Mouse (Mus musculus) hindbrain, embryonic 15.5 days (tissue): ENCODE measurements around the gene Gltp. TPM values are rescaled to one million over a fixed set of nuclear protein-coding genes. Genes with fewer than 3 reads are reported as not detected.

Experiments
- ATAC-seq: fragments of 200-750 bp; cut with Nextera tagmentation; 2 replicates; pipeline ENCODE4 v1.8.0; 2017; ENCODE audit warnings: low read depth, moderate number of reproducible peaks, moderate TSS enrichment; ENCODE audit not compliant: low FRiP score
- H3K27ac ChIP-seq: fragments of 300-500 bp; sonication (generic); replicated peaks from 2 replicates; pipeline ENCODE4 v1.5.1; 2015; ENCODE audit warnings: mild to moderate bottlenecking, inconsistent platforms
- H3K27me3 ChIP-seq: fragments of 300-500 bp; sonication (generic); 2 replicates; pipeline ENCODE4 v1.6.1; 2015; ENCODE audit warnings: control low read depth, inconsistent platforms
- H3K36me3 ChIP-seq: fragments of 300-500 bp; sonication (generic); 2 replicates; pipeline ENCODE4 v1.6.1; 2015; ENCODE audit warnings: control low read depth, inconsistent platforms
- H3K4me1 ChIP-seq: fragments of 300-500 bp; sonication (generic); replicated peaks from 2 replicates; pipeline ENCODE4 v1.6.1; 2015; ENCODE audit warnings: control low read depth, inconsistent platforms
- H3K4me2 ChIP-seq: fragments of 300-500 bp; sonication (generic); 2 replicates; pipeline ENCODE4 v1.6.1; 2015; ENCODE audit warnings: moderate library complexity, mild to moderate bottlenecking, inconsistent platforms
- H3K4me3 ChIP-seq: fragments of 300-500 bp; sonication (generic); 2 replicates; pipeline ENCODE4 v1.5.1; 2015; ENCODE audit warnings: mild to moderate bottlenecking, inconsistent platforms
- H3K9ac ChIP-seq: fragments of 300-500 bp; sonication (generic); 2 replicates; pipeline ENCODE4 v1.6.1; 2015; ENCODE audit warnings: inconsistent platforms
- H3K9me3 ChIP-seq: fragments of 300-500 bp; sonication (generic); 2 replicates; pipeline ENCODE4 v1.6.1; 2016; ENCODE audit warnings: control low read depth, inconsistent platforms
- WGBS: fragments of 180-500 bp; shearing (Covaris S2); methylation state at CpG from one replicate; pipeline ENCODE4 v1.1.7; 2015; 5-methylcytosine and 5-hydroxymethylcytosine counted together
- polyA plus RNA-seq: library from polyadenylated mRNA; unstranded; fragments of >200 nt; fragmentation: Nextera tagmentation; extraction: Ambion mirVana; gene quantifications from 2 replicates; pipeline ENCODE4 v1.2.1, GENCODE M21; 2015

Gene Gltp
- polyA plus RNA-seq, 1 experiment from 2014 or later, result 48.0 TPM

DNA sequence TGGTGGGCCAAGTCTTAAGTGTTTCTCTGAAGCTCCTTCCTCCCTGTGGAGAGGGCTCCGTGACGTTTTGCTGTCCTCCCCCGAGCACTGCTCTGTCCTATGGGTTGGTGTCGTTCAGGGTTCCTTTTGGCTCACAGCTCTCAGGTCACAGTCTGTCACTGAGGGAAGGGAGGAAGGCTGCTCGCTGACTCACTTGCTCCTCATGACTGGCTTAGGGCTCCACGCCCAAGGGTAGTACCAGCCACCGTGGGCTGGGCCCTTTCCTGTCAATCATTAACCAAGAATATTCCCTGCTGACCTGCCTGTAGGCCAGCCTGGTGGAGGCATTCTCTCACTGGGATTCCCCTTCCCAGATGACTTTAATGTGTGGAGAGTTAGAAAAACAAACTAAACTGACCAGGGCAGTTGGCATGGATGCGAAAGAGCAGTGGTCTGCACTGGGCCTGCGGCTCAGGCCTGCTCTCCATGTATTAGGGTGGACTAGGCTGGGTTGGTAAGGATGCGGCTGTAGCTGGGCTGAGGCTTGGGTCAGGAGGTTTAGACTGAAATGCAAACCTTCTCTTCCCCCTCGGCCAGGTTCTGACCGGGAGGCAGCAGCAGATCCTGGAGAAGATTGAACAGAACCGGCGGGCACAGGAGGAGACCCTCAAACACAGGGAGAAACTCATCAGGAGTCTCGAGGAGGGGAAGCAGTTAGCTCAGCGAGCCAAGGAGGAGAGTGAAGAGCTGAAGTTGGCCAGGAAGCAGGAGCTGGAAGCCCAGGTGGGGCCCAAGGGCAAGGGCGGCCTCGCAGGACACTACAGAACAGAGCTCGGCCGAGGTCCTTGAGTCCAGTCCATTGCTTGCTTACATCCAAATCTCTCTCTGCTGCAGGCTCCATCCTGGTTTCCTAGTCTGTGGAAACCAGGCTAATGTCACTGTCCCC, 28.5 kb upstream of the Gltp start:
- 85% methylated on average over 20 of the region's 20 CpGs for WGBS
- ATAC-seq, result no peak
- peaks cover 59% of the 10 kb centered on the region for H3K36me3 ChIP-seq

DNA sequence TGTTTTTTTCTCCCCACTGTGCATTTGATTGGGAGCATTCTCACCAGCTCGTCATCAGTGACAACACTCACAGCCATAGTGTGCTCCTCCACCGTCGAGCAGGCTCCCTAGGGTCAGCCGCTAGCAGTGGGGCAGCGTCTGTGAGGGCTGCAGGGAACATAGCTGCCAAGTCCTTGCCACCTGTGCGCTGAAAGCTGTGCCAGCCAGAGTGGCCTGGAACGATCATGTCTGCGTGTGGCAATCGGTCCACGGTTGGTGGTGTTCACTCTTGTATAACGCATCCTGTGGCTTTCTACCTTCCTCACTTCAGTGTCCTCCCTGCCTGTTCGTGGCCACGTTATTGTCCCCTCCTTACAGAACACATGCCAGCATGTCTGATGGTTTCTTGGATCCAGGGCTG, 27.7 kb upstream of the Gltp start:
- H3K4me3 ChIP-seq, result no peak overlapping the region
- no peak for ATAC-seq
- H3K36me3 ChIP-seq, result peaks cover 60% of the 10 kb centered on the region
- no peak overlapping the region for H3K27ac ChIP-seq
- 79% methylated on average over 13 of the region's 13 CpGs for WGBS
- no peaks in the 10 kb centered on the region for H3K27me3 ChIP-seq
- H3K4me1 ChIP-seq, result no peaks in the 10 kb centered on the region
- H3K9me3 ChIP-seq, result no peaks in the 10 kb centered on the region
- no peak overlapping the region for H3K4me2 ChIP-seq
- H3K9ac ChIP-seq, result no peak overlapping the region

More for the DNA sequence above, 28.5 kb upstream of the Gltp start:
- H3K9me3 ChIP-seq, result no peaks in the 10 kb centered on the region
- H3K27me3 ChIP-seq, result no peaks in the 10 kb centered on the region
- no peak overlapping the region for H3K4me2 ChIP-seq
- H3K4me1 ChIP-seq, result no peaks in the 10 kb centered on the region
- H3K9ac ChIP-seq, result no peak overlapping the region
- H3K27ac ChIP-seq, result no peak overlapping the region
- no peak overlapping the region for H3K4me3 ChIP-seq

DNA sequence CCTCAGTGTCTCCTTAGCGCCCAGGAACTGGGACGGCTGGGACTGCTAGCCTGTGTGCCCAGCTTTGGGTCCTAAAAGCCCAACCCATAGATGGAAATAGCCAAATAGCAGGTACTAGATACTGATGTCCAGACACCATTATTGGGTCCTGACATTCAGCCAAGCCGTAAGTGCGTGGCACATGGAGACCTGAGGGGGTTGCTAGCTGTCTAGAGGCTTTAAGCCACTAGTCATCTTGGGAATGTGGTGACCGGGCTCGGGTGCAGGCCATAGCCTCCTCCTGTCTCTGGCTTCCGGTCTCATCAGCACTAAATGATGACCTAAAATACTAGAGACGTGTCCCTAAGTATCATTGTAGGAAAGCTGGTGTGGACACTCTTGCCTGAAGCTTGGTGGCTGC, 27.2 kb upstream of the Gltp start:
- no peak for ATAC-seq
- Histone ChIP-seq H3K4me1 (no peaks in the 10 kb centered on the region), H3K4me2 (no peak overlapping the region), H3K27me3 (no peaks in the 10 kb centered on the region), H3K36me3 (peaks cover 65% of the 10 kb centered on the region), H3K27ac (no peak overlapping the region), H3K9ac (no peak overlapping the region), H3K9me3 (no peaks in the 10 kb centered on the region), H3K4me3 (no peak overlapping the region)
- WGBS, result 93% methylated on average over 8 of the region's 8 CpGs

DNA sequence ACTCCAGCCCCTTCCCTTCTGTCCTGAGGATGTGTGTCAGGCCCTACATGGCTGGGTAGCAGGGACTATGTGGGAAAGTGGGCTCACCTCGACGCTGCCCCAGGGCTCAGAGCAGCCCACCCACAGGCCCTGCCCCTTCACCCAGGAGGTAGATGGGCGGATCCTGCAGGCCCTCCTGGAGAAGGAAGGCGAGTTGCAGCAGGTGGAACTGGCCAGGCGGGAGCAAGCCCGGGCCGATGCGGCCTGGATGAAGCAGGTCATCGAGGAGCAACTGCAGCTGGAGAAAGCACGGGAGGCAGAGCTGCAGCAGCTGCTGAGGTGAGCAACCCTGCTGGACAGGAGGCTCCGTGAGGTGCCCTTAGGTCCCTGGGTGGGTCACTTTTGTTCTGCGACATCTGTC, 26.5 kb upstream of the Gltp start:
- Histone ChIP-seq H3K4me1 (no peaks in the 10 kb centered on the region), H3K4me2 (no peak overlapping the region), H3K9ac (no peak overlapping the region), H3K36me3 (peaks cover 68% of the 10 kb centered on the region), H3K4me3 (no peak overlapping the region), H3K27ac (no peak overlapping the region), H3K9me3 (no peaks in the 10 kb centered on the region), H3K27me3 (no peaks in the 10 kb centered on the region)
- WGBS, result 92% methylated on average over 12 of the region's 12 CpGs
- no peak for ATAC-seq

DNA sequence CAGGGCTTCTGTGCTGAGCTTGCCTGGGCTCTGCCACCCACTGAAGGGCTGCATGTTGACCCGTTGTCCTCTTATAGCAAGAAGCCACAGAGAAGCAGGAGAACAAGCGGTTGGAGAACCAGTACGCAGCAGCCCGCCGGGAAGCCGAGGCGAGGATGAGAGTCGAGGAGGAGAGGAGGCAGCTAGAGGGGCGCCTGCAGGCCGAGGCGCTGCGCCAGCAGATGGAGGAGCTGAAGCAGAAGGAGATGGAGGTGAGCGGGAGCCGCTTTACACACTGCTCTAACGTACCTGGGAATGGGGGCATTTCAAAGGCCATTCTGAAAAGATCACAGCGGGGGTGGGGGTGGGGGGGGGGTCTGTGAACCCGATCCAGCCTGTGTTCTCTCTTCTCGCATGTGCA, 23.8 kb upstream of the Gltp start:
- Histone ChIP-seq H3K27me3 (no peaks in the 10 kb centered on the region), H3K4me3 (no peak overlapping the region)
- 90% methylated on average over 18 of the region's 18 CpGs for WGBS

DNA sequence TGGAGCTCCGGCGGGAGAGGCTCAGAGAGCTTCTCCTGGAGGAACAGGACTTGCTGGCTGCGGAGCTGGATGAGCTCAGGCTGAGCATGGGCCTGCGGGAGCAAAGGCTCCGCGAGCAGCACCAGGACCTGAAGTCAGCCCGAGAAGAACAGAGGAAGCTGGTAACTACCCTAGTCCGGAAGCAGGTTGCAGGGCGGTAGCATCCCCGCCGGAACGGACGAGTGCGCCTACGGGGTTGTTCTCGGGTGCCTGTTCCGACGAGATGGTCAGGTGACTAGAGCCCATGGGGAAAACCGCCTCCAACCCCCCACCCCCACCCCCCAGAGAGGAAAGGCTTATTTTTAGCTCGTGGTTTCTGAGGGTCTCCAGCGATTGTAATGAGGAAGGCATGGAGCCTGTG, 18.6 kb upstream of the Gltp start:
- ATAC-seq, result no peak
- no peak overlapping the region for H3K4me2 ChIP-seq
- no peaks in the 10 kb centered on the region for H3K27me3 ChIP-seq
- no peaks in the 10 kb centered on the region for H3K9me3 ChIP-seq
- H3K36me3 ChIP-seq, result peaks cover 31% of the 10 kb centered on the region
- no peak overlapping the region for H3K27ac ChIP-seq
- peaks cover 8% of the 10 kb centered on the region for H3K4me1 ChIP-seq
- no peak overlapping the region for H3K9ac ChIP-seq
- no peak overlapping the region for H3K4me3 ChIP-seq
- WGBS, result 91% methylated on average over 21 of the region's 21 CpGs

More for the DNA sequence above, 23.8 kb upstream of the Gltp start:
- H3K4me1 ChIP-seq, result no peaks in the 10 kb centered on the region
- H3K27ac ChIP-seq, result no peak overlapping the region
- ATAC-seq, result no peak
- no peaks in the 10 kb centered on the region for H3K9me3 ChIP-seq
- no peak overlapping the region for H3K4me2 ChIP-seq
- H3K9ac ChIP-seq, result no peak overlapping the region
- H3K36me3 ChIP-seq, result peaks cover 68% of the 10 kb centered on the region

DNA sequence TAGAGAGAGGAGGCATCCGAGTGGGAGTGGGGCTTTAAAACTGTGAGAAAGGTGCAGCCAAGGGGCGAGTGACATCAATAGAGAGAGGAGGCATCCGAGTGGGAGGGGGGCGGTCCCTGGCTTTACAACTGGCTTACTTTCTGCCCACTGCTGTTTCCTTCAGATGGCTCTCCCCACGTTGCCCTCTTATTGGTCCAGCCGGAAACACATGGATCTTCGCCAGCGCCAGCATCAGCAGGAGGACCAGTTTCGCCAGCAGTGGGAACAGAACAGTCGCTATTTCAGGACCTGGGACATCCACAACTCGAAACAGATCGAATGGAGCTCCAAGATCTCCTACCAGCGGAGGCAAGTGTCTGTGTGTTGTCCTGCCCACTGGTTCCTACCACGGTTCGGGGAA, 17.7 kb upstream of the Gltp start:
- 50% methylated on average over 15 of the region's 15 CpGs for WGBS
- peak overlapping the region; percentile 61 for H3K4me3 ChIP-seq
- no peak overlapping the region for H3K27ac ChIP-seq
- peak overlapping the region; percentile 59 for H3K9ac ChIP-seq
- H3K4me1 ChIP-seq, result peaks cover 8% of the 10 kb centered on the region
- peak overlapping the region; percentile 73 for H3K4me2 ChIP-seq
- peaks cover 27% of the 10 kb centered on the region for H3K36me3 ChIP-seq
- ATAC-seq, result no peak
- H3K27me3 ChIP-seq, result no peaks in the 10 kb centered on the region
- no peaks in the 10 kb centered on the region for H3K9me3 ChIP-seq

DNA sequence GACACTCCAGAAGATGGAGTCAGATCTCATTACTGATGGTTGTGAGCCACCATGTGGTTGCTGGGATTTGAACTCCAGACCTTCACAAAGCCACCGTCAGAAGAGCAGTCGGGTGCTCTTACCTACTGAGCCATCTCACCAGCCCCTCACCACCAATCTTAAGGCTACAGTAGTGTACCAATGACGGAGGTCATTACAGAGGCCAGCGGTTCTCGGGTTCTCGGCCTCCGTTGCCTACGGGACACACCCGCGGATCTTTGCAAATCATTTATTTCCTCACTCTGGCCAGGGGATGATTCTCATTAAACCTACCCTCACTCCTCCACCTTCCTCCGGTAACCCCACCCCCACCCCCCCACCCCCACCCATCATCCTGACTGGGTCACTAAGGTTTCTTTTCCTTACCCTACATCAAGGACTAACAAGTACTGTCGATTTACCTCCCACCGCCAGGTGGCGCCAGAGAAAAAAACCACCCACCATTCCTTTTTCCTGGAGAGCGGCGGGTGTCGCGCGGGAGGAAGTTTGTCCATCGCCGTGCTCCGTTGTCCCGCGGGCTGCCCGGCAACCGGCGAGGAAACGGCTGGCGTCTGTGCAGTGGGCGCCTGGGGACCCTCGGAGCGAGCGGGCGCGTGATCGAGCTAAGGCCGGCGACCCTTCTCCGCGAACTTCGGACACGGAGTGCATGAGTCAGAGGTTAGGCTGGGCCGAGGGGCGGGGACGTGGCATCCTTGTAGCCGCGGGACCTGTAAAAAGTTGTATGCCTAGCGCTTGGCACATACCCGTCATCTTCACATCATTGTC, 16.7 kb upstream of the Gltp start, which contains the start of gene Tchp:
Tchp (plus strand) TSS at position 496 of the 804 bp plus-strand sequence.
- H3K27me3 ChIP-seq, result no peaks in the 10 kb centered on the region
- H3K36me3 ChIP-seq, result peaks cover 18% of the 10 kb centered on the region
- H3K9me3 ChIP-seq, result no peaks in the 10 kb centered on the region
- H3K27ac ChIP-seq, result no peak within 1 kb of the TSS
- 6% methylated on average over 49 of the region's 49 CpGs for WGBS
- H3K9ac ChIP-seq, result peak within 1 kb of the TSS; percentile 59
- peak within 1 kb of the TSS; percentile 73 for H3K4me2 ChIP-seq
- peak within 1 kb of the TSS; percentile 61 for H3K4me3 ChIP-seq
- peak; percentile 78 for ATAC-seq
- H3K4me1 ChIP-seq, result peaks cover 8% of the 10 kb centered on the region

DNA sequence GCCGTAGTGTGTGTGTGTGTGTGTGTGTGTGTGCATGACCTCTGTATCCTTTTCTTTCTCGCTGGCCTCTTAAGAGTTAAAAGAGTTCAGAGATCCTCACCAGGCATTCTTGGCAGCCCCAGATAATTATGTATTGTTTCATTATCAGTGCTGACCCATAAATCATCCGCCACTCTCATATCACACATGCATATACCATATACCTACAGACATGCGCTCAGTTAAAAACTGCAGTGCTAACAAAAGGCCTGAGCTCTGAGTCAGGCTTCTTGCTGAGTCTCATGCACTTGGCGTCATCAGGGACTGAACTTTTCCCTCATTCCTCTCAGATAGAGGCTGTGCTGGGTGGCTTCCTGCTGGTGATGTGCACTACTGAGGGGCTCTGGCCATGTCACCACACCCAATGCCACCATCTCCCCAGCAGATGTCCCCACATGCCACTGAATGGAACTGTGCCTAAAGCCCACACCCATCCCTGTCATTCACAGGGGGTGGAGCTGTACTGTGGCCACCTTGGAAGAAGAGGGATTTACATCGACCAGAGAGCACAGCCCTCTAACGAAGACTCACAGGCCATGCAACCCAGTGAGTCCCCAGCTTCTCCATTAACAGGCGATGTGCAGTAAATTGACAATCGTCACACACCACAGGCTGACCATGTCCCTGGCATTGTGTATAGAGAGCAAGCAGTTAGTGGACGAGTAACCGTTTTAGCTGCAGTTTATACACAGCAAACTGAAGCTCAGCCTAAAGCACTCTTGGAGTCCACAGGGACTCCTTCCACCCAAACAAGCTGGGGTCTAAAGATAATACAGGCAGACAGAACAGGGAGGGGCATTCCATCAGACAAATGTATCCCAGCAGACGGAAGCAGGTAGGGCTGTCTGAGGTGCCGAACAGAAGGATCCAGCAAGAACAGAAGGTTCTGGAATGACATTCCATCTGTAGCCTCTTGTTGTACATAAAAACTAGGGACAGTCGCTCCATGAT, 11.9 kb upstream of the Gltp start:
- Histone ChIP-seq H3K9ac (no peak overlapping the region), H3K36me3 (no peaks in the 10 kb centered on the region), H3K27ac (no peak overlapping the region), H3K27me3 (no peaks in the 10 kb centered on the region), H3K4me1 (no peaks in the 10 kb centered on the region), H3K9me3 (no peaks in the 10 kb centered on the region), H3K4me3 (no peak overlapping the region), H3K4me2 (no peak overlapping the region)
- WGBS, result 63% methylated on average over 14 of the region's 14 CpGs
- no peak for ATAC-seq

DNA sequence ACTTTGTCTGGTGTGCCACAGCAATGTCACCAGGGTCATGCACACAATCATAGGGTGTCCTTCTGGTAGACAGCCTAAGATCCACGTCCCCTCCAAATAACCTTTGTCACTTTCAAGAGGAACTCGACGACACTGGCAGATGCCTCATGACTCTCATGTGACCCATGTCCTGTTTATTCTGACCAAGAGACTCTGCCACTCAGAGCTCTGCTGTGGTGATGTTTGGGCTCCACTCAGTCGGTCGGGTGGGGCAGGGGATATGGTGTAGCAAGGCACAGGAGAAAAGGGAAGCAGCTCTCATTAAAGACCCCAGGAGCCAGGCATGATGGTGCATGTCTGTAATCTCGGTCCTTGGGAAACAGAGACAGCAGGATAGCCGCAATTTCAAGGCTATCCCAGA, 8.2 kb upstream of the Gltp start:
- Histone ChIP-seq H3K4me1 (no peaks in the 10 kb centered on the region), H3K9me3 (no peaks in the 10 kb centered on the region), H3K27me3 (no peaks in the 10 kb centered on the region), H3K36me3 (no peaks in the 10 kb centered on the region), H3K9ac (no peak overlapping the region), H3K4me3 (no peak overlapping the region), H3K4me2 (no peak overlapping the region), H3K27ac (no peak overlapping the region)
- no peak for ATAC-seq
- whole genome bisulfite sequencing, result 71% methylated on average over 7 of the region's 7 CpGs

DNA sequence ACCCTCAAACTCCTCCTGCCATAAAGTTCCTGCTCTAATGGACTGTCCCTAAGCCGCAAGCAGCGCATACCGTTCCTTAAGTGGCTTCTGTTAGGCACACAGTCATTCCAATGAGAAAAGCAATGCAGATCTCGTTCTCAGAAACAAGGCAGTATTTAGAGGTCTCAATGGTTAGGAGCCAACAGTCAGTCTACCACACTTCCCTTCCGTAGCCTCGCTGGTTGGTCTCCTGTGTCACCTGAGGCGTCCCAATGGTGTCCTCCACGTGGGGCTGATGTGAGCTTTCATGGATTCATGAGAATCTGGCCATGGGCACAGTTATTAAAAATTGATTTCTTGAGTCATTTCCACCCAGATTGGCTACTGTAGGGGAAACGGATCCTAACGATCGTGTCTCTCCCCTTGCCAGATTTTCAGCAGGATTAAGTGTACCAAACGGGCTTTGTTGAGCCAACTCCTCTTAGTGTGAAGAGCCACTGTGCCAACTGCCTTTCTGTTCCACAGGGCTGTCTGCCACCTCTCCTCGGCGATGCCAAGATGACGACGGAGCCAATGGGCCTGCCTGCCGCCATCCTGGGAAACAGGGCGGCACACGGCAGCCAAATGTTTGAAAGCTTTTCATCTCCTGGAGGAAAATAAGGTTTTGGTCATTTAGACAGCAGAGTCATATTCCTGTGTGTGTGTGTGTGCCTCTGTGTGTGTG, 7.4 kb upstream of the Gltp start:
- no peaks in the 10 kb centered on the region for H3K9me3 ChIP-seq
- no peaks in the 10 kb centered on the region for H3K36me3 ChIP-seq
- WGBS, result 70% methylated on average over 19 of the region's 19 CpGs
- H3K4me1 ChIP-seq, result no peaks in the 10 kb centered on the region
- no peak overlapping the region for H3K9ac ChIP-seq
- H3K27ac ChIP-seq, result peak overlapping the region; percentile 56
- ATAC-seq, result peak; percentile 69; the same call in 1 of the 2 replicates
- no peak overlapping the region for H3K4me2 ChIP-seq
- no peak overlapping the region for H3K4me3 ChIP-seq
- H3K27me3 ChIP-seq, result no peaks in the 10 kb centered on the region
